ENCODE assay signal across 30 mouse cellular contexts in the genomic region with DNA sequence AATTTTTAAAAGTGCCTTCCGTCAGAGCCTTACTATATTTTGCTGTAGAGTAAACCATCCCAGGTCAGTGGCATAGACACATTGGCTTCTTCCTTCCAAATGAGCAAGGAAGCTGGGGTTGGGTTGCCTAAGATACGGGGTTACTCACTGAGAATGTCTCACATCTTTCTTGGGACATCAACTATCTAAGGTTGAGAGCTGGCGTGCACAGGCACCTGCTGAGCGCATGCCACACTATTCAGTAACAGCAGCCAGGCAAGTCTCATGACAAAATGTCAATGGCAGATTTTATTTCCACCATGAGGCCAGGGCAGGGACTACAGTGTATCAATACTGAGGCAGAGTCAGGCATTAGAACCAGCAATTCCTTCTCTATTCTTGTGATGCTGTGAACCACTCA.
"Had no signal": no experiment of that assay in that cellular context is flagged by ENCODE, and none has a peak within 500 bp of the region (broad histone marks: within the 10 kb centered on the region; RNA-seq: fewer than 3 reads in every experiment).

No protein-coding gene starts in this region.

- H3K27me3 ChIP-seq: limb, embryonic 12.5 days; limb, embryonic 13.5 days; limb, embryonic 15.5 days; liver, embryonic 12.5 days; liver, embryonic 13.5 days; liver, embryonic 15.5 days; lung, embryonic 15.5 days; midbrain, embryonic 12.5 days; midbrain, embryonic 13.5 days; midbrain, embryonic 15.5 days had no signal

- ATAC-seq: liver, embryonic 12.5 days; liver, postnatal 0 days; lung, postnatal 0 days; midbrain, embryonic 13.5 days; midbrain, embryonic 15.5 days had no signal

- H3K36me3 ChIP-seq: limb, embryonic 10.5 days; limb, embryonic 12.5 days; limb, embryonic 13.5 days; limb, embryonic 15.5 days; liver, embryonic 12.5 days; liver, embryonic 13.5 days; liver, embryonic 15.5 days; lung, embryonic 15.5 days; midbrain, embryonic 10.5 days; midbrain, embryonic 12.5 days; midbrain, embryonic 13.5 days; midbrain, embryonic 15.5 days had no signal

- H3K9ac ChIP-seq: limb, embryonic 12.5 days; limb, embryonic 13.5 days; limb, embryonic 15.5 days; liver, embryonic 12.5 days; liver, embryonic 13.5 days; liver, embryonic 14.5 days; liver, embryonic 15.5 days; liver, postnatal 0 days; lung, embryonic 14.5 days; lung, embryonic 15.5 days; midbrain, embryonic 12.5 days; midbrain, embryonic 13.5 days; midbrain, embryonic 15.5 days had no signal

- H3K27ac ChIP-seq: left cerebral cortex, adult 2 months; limb, embryonic 10.5 days; limb, embryonic 12.5 days; limb, embryonic 13.5 days; limb, embryonic 15.5 days; liver, embryonic 12.5 days; liver, embryonic 13.5 days; liver, embryonic 14.5 days; liver, embryonic 15.5 days; lung, embryonic 15.5 days; macrophage; midbrain, embryonic 10.5 days; midbrain, embryonic 12.5 days; midbrain, embryonic 13.5 days; midbrain, embryonic 15.5 days had no signal

- DNase-seq: left cerebral cortex, postnatal 4 days; liver; liver, embryonic 13.5 days; liver, postnatal 0 days; lung, adult 18-20 months; lung, adult 2 months; lung, embryonic 14.5 days; lung, postnatal 10 days; lung, postnatal 14 days; lung, postnatal 36 days; lung, postnatal 4 days; midbrain, embryonic 14.5 days had no signal

- H3K4me2 ChIP-seq: limb, embryonic 12.5 days; limb, embryonic 13.5 days; limb, embryonic 15.5 days; liver, embryonic 11.5 days; liver, embryonic 12.5 days; liver, embryonic 13.5 days; liver, embryonic 15.5 days; lung, embryonic 14.5 days; lung, embryonic 15.5 days; midbrain, embryonic 12.5 days; midbrain, embryonic 13.5 days; midbrain, embryonic 15.5 days had no signal

- H3K9me3 ChIP-seq: limb, embryonic 10.5 days; limb, embryonic 12.5 days; limb, embryonic 13.5 days; limb, embryonic 15.5 days; liver, embryonic 12.5 days; liver, embryonic 13.5 days; liver, embryonic 15.5 days; lung, embryonic 15.5 days; megakaryocyte, embryonic 14.5 days; midbrain, embryonic 10.5 days; midbrain, embryonic 12.5 days; midbrain, embryonic 13.5 days; midbrain, embryonic 15.5 days had no signal

- H3K4me3 ChIP-seq: left cerebral cortex, adult 2 months; limb, embryonic 10.5 days; limb, embryonic 12.5 days; limb, embryonic 13.5 days; limb, embryonic 15.5 days; liver, embryonic 12.5 days; liver, embryonic 13.5 days; liver, embryonic 15.5 days; lung, embryonic 15.5 days; megakaryocyte, embryonic 14.5 days; midbrain, embryonic 10.5 days; midbrain, embryonic 12.5 days; midbrain, embryonic 13.5 days; midbrain, embryonic 15.5 days; myocyte had no signal

- H3K4me1 ChIP-seq: limb, embryonic 10.5 days; limb, embryonic 12.5 days; limb, embryonic 13.5 days; limb, embryonic 15.5 days; liver, embryonic 12.5 days; liver, embryonic 13.5 days; liver, embryonic 15.5 days; lung, embryonic 15.5 days; megakaryocyte, embryonic 14.5 days; midbrain, embryonic 10.5 days; midbrain, embryonic 12.5 days; midbrain, embryonic 13.5 days; midbrain, embryonic 15.5 days had no signal
